Mouse (Mus musculus) embryonic facial prominence, embryonic 15.5 days (tissue): ENCODE data around the gene Spata1. TPM values are rescaled to one million over a fixed set of nuclear protein-coding genes. Genes with fewer than 3 reads are reported as not detected.

Experiments
- ATAC-seq: fragments of 200-750 bp; cut with Nextera tagmentation; 2 replicates; pipeline ENCODE4 v1.8.0; 2017; ENCODE audit warnings: low read depth, moderate TSS enrichment; ENCODE audit not compliant: insufficient number of reproducible peaks, low FRiP score, low TSS enrichment
- H3K27ac ChIP-seq: fragments of 300-500 bp; sonication (generic); replicated peaks from 2 replicates; pipeline ENCODE4 v1.5.1; 2015; ENCODE audit warnings: mild to moderate bottlenecking, inconsistent platforms
- H3K27me3 ChIP-seq: fragments of 300-500 bp; sonication (generic); 2 replicates; pipeline ENCODE4 v1.6.1; 2015; ENCODE audit warnings: inconsistent platforms
- H3K36me3 ChIP-seq: fragments of 300-500 bp; sonication (generic); 2 replicates; pipeline ENCODE4 v1.6.1; 2015; ENCODE audit warnings: mild to moderate bottlenecking, inconsistent platforms
- H3K4me1 ChIP-seq: fragments of 300-500 bp; sonication (generic); 2 replicates; pipeline ENCODE4 v1.6.1; 2015; ENCODE audit warnings: inconsistent platforms
- H3K4me2 ChIP-seq: fragments of 300-500 bp; sonication (generic); replicated peaks from 2 replicates; pipeline ENCODE4 v1.6.1; 2015; ENCODE audit warnings: mild to moderate bottlenecking, inconsistent platforms
- H3K4me3 ChIP-seq: fragments of 300-500 bp; sonication (generic); replicated peaks from 2 replicates; pipeline ENCODE4 v1.5.1; 2015; ENCODE audit warnings: mild to moderate bottlenecking, inconsistent platforms
- H3K9ac ChIP-seq: fragments of 300-500 bp; sonication (generic); 2 replicates; pipeline ENCODE4 v1.6.1; 2015; ENCODE audit warnings: inconsistent platforms
- H3K9me3 ChIP-seq: fragments of 300-500 bp; sonication (generic); replicated peaks from 2 replicates; pipeline ENCODE4 v1.6.1; 2016; ENCODE audit warnings: inconsistent platforms
- WGBS: fragments of 180-500 bp; shearing (Covaris S2); methylation state at CpG from one replicate; pipeline ENCODE4 v1.1.7; 2015; 5-methylcytosine and 5-hydroxymethylcytosine counted together
- polyA plus RNA-seq: library from polyadenylated mRNA; unstranded; fragments of >200 nt; fragmentation: Nextera tagmentation; extraction: Ambion mirVana; gene quantifications from 2 replicates; pipeline ENCODE4 v1.2.1, GENCODE M21; 2015

Spata1 gene
- polyA plus RNA-seq, 1 experiment from 2014 or later, result 8.6 TPM

DNA sequence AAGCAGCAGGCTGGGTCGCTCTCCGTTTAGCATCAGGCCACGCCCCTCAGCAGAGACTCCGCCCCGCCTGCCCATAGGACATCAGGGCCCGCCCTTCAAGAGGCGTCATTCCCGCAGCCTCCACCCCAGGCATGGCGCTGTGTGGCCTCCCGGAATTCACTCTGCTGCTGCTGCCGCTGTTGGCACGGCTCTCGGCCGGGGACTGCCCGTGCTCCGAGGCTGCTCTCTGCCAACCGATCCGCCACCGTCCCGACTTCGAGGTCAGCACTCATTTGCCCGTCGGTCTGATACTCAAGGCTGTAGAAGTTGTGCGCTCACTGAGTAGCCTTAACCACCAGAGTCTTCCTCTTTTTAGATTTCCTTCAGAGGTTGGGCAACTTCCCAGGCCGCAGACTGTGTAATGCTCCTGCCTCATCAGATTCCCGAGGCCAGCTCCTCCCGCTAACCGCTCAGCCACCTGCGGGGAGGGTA is 49.1 kb downstream of the Spata1 start:
- H3K9ac ChIP-seq, result peak overlapping the region; percentile 54
- peak; percentile 98 for ATAC-seq
- H3K36me3 ChIP-seq, result peaks cover 3% of the 10 kb centered on the region; the same call in 1 of the 2 replicates
- H3K27me3 ChIP-seq, result no peaks in the 10 kb centered on the region
- H3K27ac ChIP-seq, result peak overlapping the region; percentile 90
- H3K4me3 ChIP-seq, result peak overlapping the region; percentile 61
- H3K4me1 ChIP-seq, result peaks cover 9% of the 10 kb centered on the region; the same call in 1 of the 2 replicates
- H3K4me2 ChIP-seq, result peak overlapping the region; percentile 54
- H3K9me3 ChIP-seq, result no peaks in the 10 kb centered on the region
- WGBS, result under 1% methylated on average over 29 of the region's 29 CpGs

DNA sequence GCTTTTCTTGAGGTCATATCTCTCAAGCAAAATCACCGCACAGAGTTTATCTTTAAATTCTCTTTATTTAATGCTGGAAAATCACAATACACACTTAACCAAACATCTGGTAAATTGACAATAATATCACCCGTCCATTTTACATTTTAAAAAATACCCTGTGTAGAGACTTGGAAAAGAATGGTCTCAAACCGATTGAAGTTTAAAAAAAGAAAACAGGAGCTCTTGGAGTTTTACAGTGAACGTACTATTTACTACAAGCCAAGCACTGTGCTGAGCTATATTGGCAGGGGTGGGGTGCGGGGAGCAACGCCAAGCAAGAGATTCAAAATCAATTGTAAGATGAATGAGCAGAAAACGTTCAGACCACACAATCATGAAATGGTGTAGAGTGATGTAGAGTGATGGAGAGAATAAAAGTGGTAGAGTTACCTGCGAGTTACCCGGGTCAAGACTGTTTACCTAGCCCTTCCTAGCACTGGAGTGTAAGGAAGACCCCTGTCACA is 49.8 kb downstream of the Spata1 start, which contains the start of gene Ctbs:
Ctbs (plus strand) TSS at position 51 of the 506 bp plus-strand sequence.
- peaks cover 9% of the 10 kb centered on the region; the same call in 1 of the 2 replicates for H3K4me1 ChIP-seq
- no peaks in the 10 kb centered on the region for H3K9me3 ChIP-seq
- peak within 1 kb of the TSS; percentile 90 for H3K27ac ChIP-seq
- 42% methylated on average over 9 of the region's 9 CpGs for WGBS
- H3K4me2 ChIP-seq, result peak within 1 kb of the TSS; percentile 54
- peak within 1 kb of the TSS; percentile 61 for H3K4me3 ChIP-seq
- no peaks in the 10 kb centered on the region for H3K27me3 ChIP-seq
- ATAC-seq, result no peak
- H3K9ac ChIP-seq, result peak within 1 kb of the TSS; percentile 54
- no peaks in the 10 kb centered on the region for H3K36me3 ChIP-seq

DNA sequence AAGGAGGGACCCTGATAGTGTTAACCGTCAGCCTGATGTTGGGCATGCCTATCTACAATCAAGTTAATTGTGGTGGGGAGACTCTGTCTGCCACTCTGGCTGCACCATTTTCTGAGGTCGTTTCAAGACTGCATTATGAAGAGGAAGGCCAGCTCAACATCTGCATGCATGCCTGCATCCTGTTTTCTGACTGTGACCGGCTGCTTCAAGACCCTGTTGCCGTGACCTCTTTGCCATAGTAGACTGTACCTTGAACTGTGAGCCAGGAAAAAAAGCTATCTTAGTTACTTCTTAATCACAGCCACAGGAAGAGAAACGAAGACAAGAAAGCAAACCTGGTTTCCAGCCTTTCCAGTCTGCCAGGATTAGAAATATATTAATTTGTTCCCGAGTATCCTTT is 50.6 kb downstream of the Spata1 start:
- H3K9me3 ChIP-seq, result no peaks in the 10 kb centered on the region
- H3K27me3 ChIP-seq, result no peaks in the 10 kb centered on the region
- no peak for ATAC-seq
- H3K27ac ChIP-seq, result no peak overlapping the region
- H3K9ac ChIP-seq, result no peak overlapping the region
- H3K36me3 ChIP-seq, result no peaks in the 10 kb centered on the region
- H3K4me3 ChIP-seq, result no peak overlapping the region
- WGBS, result 71% methylated on average over 6 of the region's 6 CpGs
- H3K4me2 ChIP-seq, result no peak overlapping the region
- H3K4me1 ChIP-seq, result peaks cover 9% of the 10 kb centered on the region; the same call in 1 of the 2 replicates

DNA sequence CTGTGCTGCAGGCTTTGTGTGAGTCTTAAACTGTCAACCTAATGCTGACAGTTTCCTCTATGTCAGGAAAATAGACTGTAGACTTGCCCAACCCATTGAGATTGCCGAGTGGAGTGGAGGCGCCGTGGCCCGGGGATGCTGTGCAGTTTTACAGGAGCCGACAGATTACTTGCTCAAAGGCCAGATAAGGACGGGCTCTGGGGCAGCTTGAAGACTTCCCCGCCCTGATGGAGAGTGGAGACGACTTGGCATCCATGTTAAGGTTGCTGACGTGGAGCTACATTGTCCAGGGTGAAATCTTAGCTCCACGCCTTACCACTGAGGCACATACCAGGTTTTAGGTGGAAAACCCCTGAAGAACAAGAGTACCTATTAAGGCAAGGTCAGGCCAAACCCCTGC is 51.2 kb downstream of the Spata1 start:
- no peaks in the 10 kb centered on the region for H3K9me3 ChIP-seq
- no peaks in the 10 kb centered on the region for H3K36me3 ChIP-seq
- no peak overlapping the region for H3K9ac ChIP-seq
- no peak overlapping the region for H3K4me2 ChIP-seq
- 88% methylated on average over 10 of the region's 10 CpGs for WGBS
- H3K4me3 ChIP-seq, result no peak overlapping the region
- no peak overlapping the region for H3K27ac ChIP-seq
- H3K27me3 ChIP-seq, result no peaks in the 10 kb centered on the region
- H3K4me1 ChIP-seq, result peaks cover 9% of the 10 kb centered on the region; the same call in 1 of the 2 replicates
- ATAC-seq, result no peak

DNA sequence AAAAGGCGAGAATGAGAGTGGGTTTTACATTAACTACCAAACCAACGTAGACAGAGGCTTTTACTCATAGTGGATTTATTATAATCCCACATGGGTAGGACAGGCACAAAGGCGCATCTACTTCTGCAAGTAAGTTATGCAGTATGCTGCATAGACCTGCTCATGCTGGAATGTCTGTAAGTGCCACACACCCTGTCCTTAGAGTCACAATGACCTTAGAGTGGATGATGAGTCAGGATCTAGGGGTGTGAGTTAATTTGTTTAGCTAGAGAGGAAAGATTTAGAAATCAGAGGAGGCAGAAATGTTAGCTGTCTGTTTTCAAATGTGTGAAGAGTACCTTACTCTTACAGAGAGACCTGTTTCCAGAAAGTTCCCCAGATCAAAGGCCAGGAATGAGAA is 52.0 kb downstream of the Spata1 start:
- no peaks in the 10 kb centered on the region for H3K9me3 ChIP-seq
- H3K4me1 ChIP-seq, result peaks cover 9% of the 10 kb centered on the region; the same call in 1 of the 2 replicates
- H3K4me2 ChIP-seq, result no peak overlapping the region
- no peaks in the 10 kb centered on the region for H3K27me3 ChIP-seq
- no peak overlapping the region for H3K4me3 ChIP-seq
- no peak overlapping the region for H3K9ac ChIP-seq
- WGBS, result 84% methylated on average over 3 of the region's 3 CpGs
- H3K36me3 ChIP-seq, result 0 out of 2 replicates have a peak, but pooled peaks cover 3% of the 10 kb centered on the region
- ATAC-seq, result no peak
- H3K27ac ChIP-seq, result no peak overlapping the region

DNA sequence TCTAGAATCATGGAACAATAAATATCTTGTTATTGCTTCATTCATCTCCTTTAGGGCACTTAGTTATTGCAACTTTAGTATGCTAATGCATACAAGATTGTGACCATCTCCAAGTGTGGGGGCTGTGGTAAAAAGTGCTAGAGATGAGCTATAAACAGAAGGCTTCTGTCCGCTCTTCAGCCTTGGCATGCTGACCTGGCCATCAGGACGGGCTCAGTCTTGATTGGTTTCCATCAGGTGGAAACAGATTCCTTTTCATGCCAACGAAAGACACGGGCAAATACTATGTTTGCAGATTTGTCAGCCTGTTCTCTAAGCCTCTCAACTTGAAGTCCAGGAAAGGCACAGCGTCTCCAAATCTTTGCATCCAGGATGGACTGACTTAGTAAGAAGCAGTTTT is 52.4 kb downstream of the Spata1 start:
- peaks cover 9% of the 10 kb centered on the region; the same call in 1 of the 2 replicates for H3K4me1 ChIP-seq
- no peaks in the 10 kb centered on the region for H3K9me3 ChIP-seq
- no peak for ATAC-seq
- H3K4me3 ChIP-seq, result no peak overlapping the region
- H3K4me2 ChIP-seq, result no peak overlapping the region
- H3K36me3 ChIP-seq, result 0 out of 2 replicates have a peak, but pooled peaks cover 3% of the 10 kb centered on the region
- WGBS, result 91% methylated on average over 5 of the region's 5 CpGs
- H3K9ac ChIP-seq, result no peak overlapping the region
- no peak overlapping the region for H3K27ac ChIP-seq
- H3K27me3 ChIP-seq, result no peaks in the 10 kb centered on the region

DNA sequence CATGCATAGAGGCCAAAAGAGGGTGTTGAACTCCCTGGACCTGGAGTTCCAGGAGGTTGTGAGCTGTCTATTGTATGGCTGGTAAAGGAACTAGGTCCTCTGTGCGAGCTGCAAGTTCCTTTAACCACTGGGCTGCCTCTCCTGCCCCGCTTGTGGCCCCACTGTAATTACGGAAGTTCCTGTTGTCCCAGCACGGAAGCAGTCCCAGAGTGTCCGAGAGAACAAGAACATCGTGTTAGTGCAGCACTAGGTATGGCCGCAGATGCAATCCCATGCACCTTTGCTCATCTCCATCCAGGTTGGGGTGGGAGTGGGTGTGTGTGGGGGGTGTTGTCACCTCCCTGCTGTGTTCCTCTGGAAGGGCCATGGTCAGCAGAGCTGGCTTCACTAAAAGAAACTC is 54.7 kb downstream of the Spata1 start:
- no peaks in the 10 kb centered on the region for H3K9me3 ChIP-seq
- no peaks in the 10 kb centered on the region for H3K27me3 ChIP-seq
- H3K9ac ChIP-seq, result no peak overlapping the region
- no peak overlapping the region for H3K4me2 ChIP-seq
- peaks cover 1% of the 10 kb centered on the region; the same call in 1 of the 2 replicates for H3K4me1 ChIP-seq
- H3K36me3 ChIP-seq, result 0 out of 2 replicates have a peak, but pooled peaks cover 6% of the 10 kb centered on the region
- 85% methylated on average over 7 of the region's 7 CpGs for WGBS
- no peak overlapping the region for H3K27ac ChIP-seq
- ATAC-seq, result no peak
- no peak overlapping the region for H3K4me3 ChIP-seq

DNA sequence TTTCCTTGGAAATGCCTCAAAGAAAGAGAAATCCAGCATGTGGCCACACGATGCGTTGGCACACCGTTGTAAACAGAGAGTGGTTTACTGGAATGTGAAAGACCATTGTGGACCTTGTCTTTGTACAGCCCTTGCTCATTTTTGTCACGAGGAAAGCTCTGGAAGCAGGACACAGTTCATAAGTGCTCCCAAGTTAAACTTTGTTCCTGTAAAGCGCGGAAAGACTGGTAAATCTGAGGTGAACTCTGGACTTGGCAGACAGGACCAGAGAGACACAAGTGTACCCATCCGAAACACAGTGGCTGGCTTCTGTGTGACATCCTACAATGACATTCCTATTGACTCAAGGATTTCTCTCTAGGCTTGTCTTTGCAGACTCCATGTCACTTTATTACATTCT is 56.2 kb downstream of the Spata1 start:
- Histone ChIP-seq H3K4me3 (no peak overlapping the region), H3K4me1 (no peaks in the 10 kb centered on the region), H3K4me2 (no peak overlapping the region), H3K27me3 (no peaks in the 10 kb centered on the region), H3K36me3 (0 out of 2 replicates have a peak, but pooled peaks cover 12% of the 10 kb centered on the region), H3K9me3 (no peaks in the 10 kb centered on the region), H3K27ac (no peak overlapping the region), H3K9ac (no peak overlapping the region)
- no peak for ATAC-seq
- 81% methylated on average over 7 of the region's 7 CpGs for WGBS

DNA sequence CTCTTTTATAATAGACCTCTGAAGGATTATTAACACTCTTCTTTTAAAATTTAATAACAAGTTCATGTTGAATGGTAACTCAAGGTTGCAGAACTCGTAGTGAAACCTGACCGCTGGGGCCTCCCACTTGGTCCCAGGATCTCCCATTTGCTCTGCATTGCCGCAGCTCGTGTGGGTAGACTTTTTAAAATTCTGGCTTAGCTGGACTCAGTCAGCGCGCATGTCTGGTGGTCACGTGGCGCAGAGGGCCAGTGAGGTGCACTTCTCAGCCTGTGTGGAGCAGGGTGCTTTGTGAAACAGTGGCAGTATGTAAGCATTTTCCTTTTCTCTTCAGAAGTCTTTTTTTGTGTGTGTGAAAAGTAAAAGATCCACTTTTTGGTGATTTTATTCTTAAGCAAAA is 56.6 kb downstream of the Spata1 start:
- H3K4me2 ChIP-seq, result no peak overlapping the region
- H3K27me3 ChIP-seq, result no peaks in the 10 kb centered on the region
- 90% methylated on average over 8 of the region's 8 CpGs for WGBS
- H3K27ac ChIP-seq, result no peak overlapping the region
- H3K4me3 ChIP-seq, result no peak overlapping the region
- H3K36me3 ChIP-seq, result 0 out of 2 replicates have a peak, but pooled peaks cover 14% of the 10 kb centered on the region
- no peak for ATAC-seq
- H3K9ac ChIP-seq, result no peak overlapping the region
- no peaks in the 10 kb centered on the region for H3K9me3 ChIP-seq
- no peaks in the 10 kb centered on the region for H3K4me1 ChIP-seq

DNA sequence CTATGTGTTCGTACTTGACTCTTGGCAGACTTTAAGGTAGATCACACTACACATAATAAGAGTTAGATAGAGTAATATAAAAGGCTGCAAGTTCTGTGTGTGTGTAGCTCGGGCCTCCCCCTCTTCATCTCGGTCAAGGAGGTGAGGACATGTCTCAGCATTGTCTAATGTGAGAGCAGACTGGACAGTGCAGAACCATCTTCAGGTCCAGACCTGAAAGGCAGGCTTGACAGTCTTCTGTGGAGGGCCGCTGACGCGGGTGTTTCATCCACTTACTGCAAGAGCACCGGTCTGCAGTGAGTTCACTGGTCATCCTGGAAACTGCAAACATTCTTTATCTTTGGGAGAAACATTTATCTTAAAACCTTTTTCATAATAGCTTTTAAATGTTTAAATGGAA is 57.1 kb downstream of the Spata1 start:
- no peak overlapping the region for H3K9ac ChIP-seq
- H3K4me2 ChIP-seq, result no peak overlapping the region
- WGBS, result 82% methylated on average over 7 of the region's 7 CpGs
- no peak overlapping the region for H3K4me3 ChIP-seq
- 0 out of 2 replicates have a peak, but pooled peaks cover 14% of the 10 kb centered on the region for H3K36me3 ChIP-seq
- ATAC-seq, result no peak
- H3K27ac ChIP-seq, result no peak overlapping the region
- H3K27me3 ChIP-seq, result no peaks in the 10 kb centered on the region
- H3K9me3 ChIP-seq, result no peaks in the 10 kb centered on the region
- H3K4me1 ChIP-seq, result no peaks in the 10 kb centered on the region

DNA sequence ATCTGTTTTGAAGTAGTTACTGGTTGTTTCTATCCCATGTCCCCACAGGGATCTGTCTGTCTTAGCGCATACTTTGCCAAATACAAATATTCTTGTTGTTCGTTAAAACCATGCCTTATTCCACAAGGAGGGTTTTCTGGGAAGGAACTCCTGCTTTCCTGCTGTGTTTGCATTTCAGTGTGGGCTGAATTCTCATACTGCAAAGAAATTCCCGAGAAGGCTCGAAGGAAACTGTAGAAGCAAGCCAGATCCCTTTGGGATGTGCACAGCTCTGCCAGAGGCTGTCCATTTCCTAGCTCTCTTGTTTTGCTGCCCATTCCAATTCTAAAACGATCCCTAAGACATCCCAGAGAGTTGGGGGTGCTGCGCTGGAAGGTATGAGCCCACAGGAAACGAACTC is 59.1 kb downstream of the Spata1 start:
- Histone ChIP-seq H3K4me1 (no peaks in the 10 kb centered on the region), H3K9ac (no peak overlapping the region), H3K4me2 (no peak overlapping the region), H3K27ac (peak overlapping the region; percentile 40; the same call in 1 of the 2 replicates), H3K9me3 (no peaks in the 10 kb centered on the region), H3K27me3 (no peaks in the 10 kb centered on the region), H3K4me3 (no peak overlapping the region), H3K36me3 (peaks cover 28% of the 10 kb centered on the region)
- no peak for ATAC-seq
- WGBS, result 63% methylated on average over 7 of the region's 7 CpGs

DNA sequence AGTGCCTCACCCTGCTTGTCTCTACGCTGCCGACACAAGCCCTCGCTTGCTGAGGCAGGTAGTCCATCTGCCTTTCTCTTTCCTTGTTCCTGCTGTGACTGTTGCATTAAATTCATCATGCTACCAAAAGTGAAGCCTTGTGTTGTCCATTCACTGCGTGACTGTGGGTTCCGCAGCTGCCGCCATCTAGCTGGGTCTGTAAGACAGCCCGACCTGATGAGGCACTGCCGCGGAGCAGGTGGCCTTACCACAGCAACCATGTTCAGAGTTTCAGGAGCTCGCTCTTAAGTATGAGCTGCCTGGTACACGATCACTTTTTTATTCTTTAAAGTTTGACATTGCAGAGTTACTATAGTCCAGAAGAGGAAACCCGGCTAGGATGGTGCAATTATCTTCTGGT is 59.5 kb downstream of the Spata1 start:
- Histone ChIP-seq H3K4me2 (no peak overlapping the region), H3K27me3 (no peaks in the 10 kb centered on the region), H3K27ac (peak overlapping the region; percentile 40; the same call in 1 of the 2 replicates), H3K36me3 (peaks cover 28% of the 10 kb centered on the region), H3K4me1 (no peaks in the 10 kb centered on the region), H3K9me3 (no peaks in the 10 kb centered on the region), H3K4me3 (no peak overlapping the region), H3K9ac (no peak overlapping the region)
- ATAC-seq, result no peak
- WGBS, result 76% methylated on average over 12 of the region's 12 CpGs
